Mouse (Mus musculus) stomach, postnatal 0 days (tissue): ENCODE results near the gene Shld2.

Experiments used
- CTCF ChIP-seq: IDR thresholded peaks from 2 replicates; pipeline ENCODE4 v1.5.1; 2016; ENCODE audit warnings: antibody characterized with exemption, low read depth, mild to moderate bottlenecking, moderate library complexity
- EP300 ChIP-seq: optimal IDR thresholded peaks from 2 replicates; pipeline ENCODE3; 2016; ENCODE audit warnings: antibody characterized with exemption

DNA sequence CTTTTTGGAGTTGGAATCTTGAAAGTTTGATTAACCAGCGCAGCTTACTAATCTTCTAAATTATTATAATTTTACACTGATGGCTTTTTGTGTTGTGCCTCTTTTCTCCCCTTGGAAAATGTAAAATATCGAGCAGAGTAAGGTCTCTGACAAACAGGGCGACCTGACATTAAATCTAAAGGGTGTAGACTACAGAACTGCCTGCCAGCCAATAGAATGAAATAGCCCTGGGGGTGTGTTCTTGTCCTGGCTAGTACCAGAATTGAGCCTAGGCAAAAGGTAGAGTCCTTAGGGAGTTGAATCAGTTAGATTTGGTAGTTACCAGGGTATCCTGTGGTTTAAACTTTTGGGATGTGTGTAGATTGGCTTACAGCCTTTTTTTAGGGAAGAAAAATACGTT, 1.4 kb upstream of the Shld2 start:
- no peak for TF ChIP-seq CTCF
- TF ChIP-seq EP300, result no peak
